Mouse (Mus musculus) c-Kit-negative CD71-positive TER-119-positive erythroid progenitor cells, embryonic 14.5 days (primary cell): ENCODE results near the gene Cnot3.
A peak's percentile ranks its signal among the peaks of the same experiment; 100 is the strongest.
"Not testable (repeated sequence)": the region's sequence is repeated elsewhere in the genome, so short reads cannot be mapped to it uniquely, and the experiment has no call there.

Source experiments
- DNase-seq: peaks from one replicate; pipeline ENCODE4 v3.0.0-alpha.2; 2013; ENCODE audit warnings: low read depth, low spot score

Gene Cnot3

GRCm38 (mm10) chr7:3644672-3645487, at the start of gene Cnot3:
Gene Cnot3, plus strand, starts transcription at chr7:3645268.
- DNase-seq, result peak; percentile 98

GRCm38 (mm10) chr7:3597755-3598154, 47.3 kb upstream of the Cnot3 start:
- DNase-seq, result not testable (repeated sequence)

GRCm38 (mm10) chr7:3601119-3601518, 43.9 kb upstream of the Cnot3 start:
- DNase-seq, result peak; percentile 28

GRCm38 (mm10) chr7:3606798-3607197, 38.3 kb upstream of the Cnot3 start:
- DNase-seq, result no peak

GRCm38 (mm10) chr7:3607391-3607790, 37.7 kb upstream of the Cnot3 start:
- DNase-seq, result no peak

- no peak for DNase-seq
Observed at GRCm38 (mm10) chr7:3608668-3609067, 36.4 kb upstream of the Cnot3 start.

- no peak for DNase-seq
Observed at GRCm38 (mm10) chr7:3609082-3609481, 36.0 kb upstream of the Cnot3 start.

- no peak for DNase-seq
Observed at GRCm38 (mm10) chr7:3610437-3610836, 34.6 kb upstream of the Cnot3 start.

- DNase-seq, result no peak
Observed at GRCm38 (mm10) chr7:3611006-3611405, 34.1 kb upstream of the Cnot3 start.

GRCm38 (mm10) chr7:3614021-3614420, 31.0 kb upstream of the Cnot3 start:
- DNase-seq, result no peak

- DNase-seq, result no peak
Observed at GRCm38 (mm10) chr7:3616057-3616388, 29.0 kb upstream of the Cnot3 start, which contains the start of gene Oscar. Gene Oscar, minus strand, starts transcription at chr7:3616157.

GRCm38 (mm10) chr7:3616389-3617241, 28.5 kb upstream of the Cnot3 start:
- no peak for DNase-seq

GRCm38 (mm10) chr7:3617242-3617995, 27.6 kb upstream of the Cnot3 start, which contains the start of gene Ndufa3:
Gene Ndufa3, plus strand, starts transcription at chr7:3617373.
- DNase-seq, result peak; percentile 72

- no peak for DNase-seq
Observed at GRCm38 (mm10) chr7:3629030-3629429, 16.0 kb upstream of the Cnot3 start.

GRCm38 (mm10) chr7:3629543-3630477, 15.3 kb upstream of the Cnot3 start, which contains the start of the genes Tfpt and Prpf31:
Gene Tfpt, minus strand, starts transcription at chr7:3629929.
Gene Prpf31, plus strand, starts transcription at chr7:3629985.
- peak; percentile 95 for DNase-seq

GRCm38 (mm10) chr7:3630478-3630815, 14.6 kb upstream of the Cnot3 start:
- DNase-seq, result no peak

- no peak for DNase-seq
Observed at GRCm38 (mm10) chr7:3643412-3643811, 1.7 kb upstream of the Cnot3 start.

- DNase-seq, result no peak
Observed at GRCm38 (mm10) chr7:3643843-3644242, 1.2 kb upstream of the Cnot3 start.

- DNase-seq, result no peak
Observed at GRCm38 (mm10) chr7:3644348-3644671, 758 bp upstream of the Cnot3 start.

- no peak for DNase-seq
Observed at GRCm38 (mm10) chr7:3645488-3646025, 489 bp downstream of the Cnot3 start.

- no peak for DNase-seq
Observed at GRCm38 (mm10) chr7:3646188-3646587, 1.1 kb downstream of the Cnot3 start.
